Mouse (Mus musculus) gastrocnemius, postnatal 10 days (tissue): ENCODE results near the gene Sprtn. TPM values are rescaled to one million over a fixed set of nuclear protein-coding genes. Genes with fewer than 3 reads are reported as not detected.

Source experiments
- DNase-seq: peaks from one replicate; pipeline ENCODE4 v3.0.0; 2021; ENCODE audit warnings: mixed read lengths
- total RNA-seq, 2 experiments: library from RNA; stranded (reverse); gene quantifications; 2 replicates each; pipeline ENCODE4 v1.2.3; 2021

Sprtn gene
- total RNA-seq, 2 experiments from 2014 or later, result 9.6 to 10.7 TPM

GRCm38 (mm10) chr8:124903198-124903597 is 5.5 kb downstream of the Sprtn start:
- no peak for DNase-seq

- no peak for DNase-seq
Observed at GRCm38 (mm10) chr8:124905482-124905881, 7.8 kb downstream of the Sprtn start.

GRCm38 (mm10) chr8:124909936-124910335 is 12.2 kb downstream of the Sprtn start:
- no peak for DNase-seq

GRCm38 (mm10) chr8:124910349-124910748 is 12.7 kb downstream of the Sprtn start:
- no peak for DNase-seq

- DNase-seq, result no peak
Observed at GRCm38 (mm10) chr8:124911938-124912872, 14.5 kb downstream of the Sprtn start.

- DNase-seq, result no peak
Observed at GRCm38 (mm10) chr8:124914061-124914460, 16.4 kb downstream of the Sprtn start.

GRCm38 (mm10) chr8:124917741-124918484 is 20.2 kb downstream of the Sprtn start:
- no peak for DNase-seq

GRCm38 (mm10) chr8:124921369-124922279 is 23.9 kb downstream of the Sprtn start:
- DNase-seq, result peak; percentile 42

- DNase-seq, result no peak
Observed at GRCm38 (mm10) chr8:124922490-124923089, 24.9 kb downstream of the Sprtn start.

GRCm38 (mm10) chr8:124923971-124924652 is 26.4 kb downstream of the Sprtn start:
- DNase-seq, result peak; percentile 58

GRCm38 (mm10) chr8:124925544-124926266 is 28.0 kb downstream of the Sprtn start:
- no peak for DNase-seq

- peak; percentile 44 for DNase-seq
Observed at GRCm38 (mm10) chr8:124926351-124926771, 28.7 kb downstream of the Sprtn start.

GRCm38 (mm10) chr8:124929006-124929405 is 31.3 kb downstream of the Sprtn start:
- DNase-seq, result no peak

GRCm38 (mm10) chr8:124930086-124930485 is 32.4 kb downstream of the Sprtn start:
- DNase-seq, result no peak

GRCm38 (mm10) chr8:124930649-124931048 is 33.0 kb downstream of the Sprtn start:
- DNase-seq, result no peak

- no peak for DNase-seq
Observed at GRCm38 (mm10) chr8:124932435-124932834, 34.7 kb downstream of the Sprtn start.

GRCm38 (mm10) chr8:124935116-124935515 is 37.4 kb downstream of the Sprtn start:
- DNase-seq, result no peak

- DNase-seq, result no peak
Observed at GRCm38 (mm10) chr8:124936699-124937098, 39.0 kb downstream of the Sprtn start.

- no peak for DNase-seq
Observed at GRCm38 (mm10) chr8:124937293-124937692, 39.6 kb downstream of the Sprtn start.

GRCm38 (mm10) chr8:124943801-124944200 is 46.1 kb downstream of the Sprtn start:
- DNase-seq, result no peak
